Mouse (Mus musculus) limb, embryonic 14.5 days (tissue): ENCODE results near the gene Tmem131. TPM values are rescaled to one million over a fixed set of nuclear protein-coding genes. Genes with fewer than 3 reads are reported as not detected.

Experiments used
- ATAC-seq: fragments of 200-750 bp; cut with Nextera tagmentation; 2 replicates; pipeline ENCODE4 v1.8.0; 2017; ENCODE audit warnings: low read depth, moderate number of reproducible peaks, moderate TSS enrichment; ENCODE audit not compliant: low FRiP score
- DNase-seq: peaks from one replicate; pipeline ENCODE4 v3.0.0-alpha.2; 2015; ENCODE audit warnings: low spot score
- H3K27ac ChIP-seq: fragments of 300-500 bp; sonication (generic); replicated peaks from 2 replicates; pipeline ENCODE4 v1.5.1; 2014; ENCODE audit warnings: low read depth, mild to moderate bottlenecking, low read length, moderate library complexity, mixed read lengths
- H3K27me3 ChIP-seq: fragments of 300-500 bp; sonication (generic); 2 replicates; pipeline ENCODE4 v1.6.1; 2014; ENCODE audit warnings: low read length, mixed read lengths; ENCODE audit not compliant: control insufficient read depth, insufficient read depth
- H3K36me3 ChIP-seq: fragments of 300-500 bp; sonication (generic); 2 replicates; pipeline ENCODE4 v1.6.1; 2014; ENCODE audit warnings: mild to moderate bottlenecking, low read length, moderate library complexity, mixed read lengths; ENCODE audit not compliant: control insufficient read depth, insufficient read depth
- H3K4me1 ChIP-seq: fragments of 300-500 bp; sonication (generic); 2 replicates; pipeline ENCODE4 v1.6.1; 2014; ENCODE audit warnings: antibody characterized with exemption, low read length, mixed read lengths; ENCODE audit not compliant: control insufficient read depth, insufficient read depth
- H3K4me2 ChIP-seq: fragments of 300-500 bp; sonication (generic); replicated peaks from 2 replicates; pipeline ENCODE4 v1.6.1; 2014; ENCODE audit warnings: low read depth, mild to moderate bottlenecking, low read length, moderate library complexity; ENCODE audit not compliant: severe bottlenecking
- H3K4me3 ChIP-seq: fragments of 300-500 bp; sonication (generic); replicated peaks from 2 replicates; pipeline ENCODE4 v1.5.1; 2014; ENCODE audit warnings: low read length
- H3K9ac ChIP-seq: fragments of 300-500 bp; sonication (generic); 2 replicates; pipeline ENCODE4 v1.6.1; 2014; ENCODE audit warnings: mild to moderate bottlenecking, low read depth, low read length, moderate library complexity; ENCODE audit not compliant: severe bottlenecking
- H3K9me3 ChIP-seq: fragments of 300-500 bp; sonication (generic); 2 replicates; pipeline ENCODE4 v1.6.1; 2016; ENCODE audit warnings: low read length; ENCODE audit not compliant: control insufficient read depth
- POLR2A ChIP-seq: fragments of 200-500 bp; IDR thresholded peaks from 2 replicates; pipeline ENCODE4 v1.8.0; 2012; ENCODE audit warnings: inconsistent platforms, mild to moderate bottlenecking, moderate library complexity, borderline replicate concordance; ENCODE audit not compliant: insufficient read depth, insufficient read length; ENCODE audit errors: extremely low read depth
- WGBS: fragments of 180-500 bp; shearing (Covaris S2); extraction: QIAGEN DNeasy Blood & Tissue Kit; methylation state at CpG from one replicate; pipeline ENCODE4 v1.1.7; 2014; 5-methylcytosine and 5-hydroxymethylcytosine counted together
- polyA plus RNA-seq, 2 experiments: library from polyadenylated mRNA; depleted of rRNA in 1 of 2; stranded (reverse) in 1 of 2; unstranded in 1 of 2; fragments of >200 nt; fragmentation: Nextera tagmentation in 1 of 2; extraction: Ambion mirVana in 1 of 2; gene quantifications; 2 replicates each; pipeline versions ENCODE4 v1.2.1 to v1.2.3; 2012 to 2014

The Tmem131 gene
- polyA plus RNA-seq, 2 experiments: 22.5 to 42.3 TPM

DNA sequence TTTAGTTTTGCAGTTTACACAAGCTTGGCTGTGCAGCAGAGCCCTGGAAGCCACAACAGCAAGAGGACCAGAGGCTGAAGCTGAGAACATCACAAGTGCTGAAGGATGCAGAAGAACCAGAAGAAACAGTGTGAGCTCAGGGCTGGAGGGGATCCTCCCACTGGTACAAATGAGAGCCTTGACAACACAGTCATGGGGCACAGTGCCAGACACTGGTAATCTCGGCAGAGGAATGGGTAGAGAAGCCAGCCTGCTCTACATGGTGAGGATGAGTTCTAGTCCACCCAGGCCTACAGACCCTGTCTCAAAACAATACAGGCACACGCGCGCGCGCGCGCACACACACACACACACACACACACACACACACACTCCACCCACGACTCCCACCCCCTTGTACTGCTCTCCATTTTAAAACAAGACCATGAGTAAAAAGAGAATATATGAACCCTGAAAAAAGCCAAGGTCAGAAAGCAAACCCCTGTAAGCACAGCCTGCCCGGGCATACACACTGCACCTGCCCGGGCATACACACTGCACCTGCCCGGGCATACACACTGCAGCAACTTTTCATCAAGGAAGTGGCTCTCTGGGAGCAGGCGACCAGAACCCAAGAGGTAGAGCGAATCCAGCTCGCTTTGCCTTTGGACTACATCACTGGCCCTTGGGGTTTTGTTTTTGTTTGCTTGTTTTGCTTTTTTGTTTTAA lies 39.9 kb downstream of the Tmem131 start:
- Histone ChIP-seq H3K4me2 (no peak overlapping the region), H3K9me3 (no peaks in the 10 kb centered on the region), H3K4me3 (no peak overlapping the region), H3K27me3 (no peaks in the 10 kb centered on the region), H3K4me1 (no peaks in the 10 kb centered on the region), H3K9ac (no peak overlapping the region), H3K27ac (no peak overlapping the region), H3K36me3 (no peaks in the 10 kb centered on the region)
- no peak for ATAC-seq
- no peak for DNase-seq
- WGBS: 95% methylated on average over 15 of the region's 15 CpGs
- no peak for TF ChIP-seq POLR2A

DNA sequence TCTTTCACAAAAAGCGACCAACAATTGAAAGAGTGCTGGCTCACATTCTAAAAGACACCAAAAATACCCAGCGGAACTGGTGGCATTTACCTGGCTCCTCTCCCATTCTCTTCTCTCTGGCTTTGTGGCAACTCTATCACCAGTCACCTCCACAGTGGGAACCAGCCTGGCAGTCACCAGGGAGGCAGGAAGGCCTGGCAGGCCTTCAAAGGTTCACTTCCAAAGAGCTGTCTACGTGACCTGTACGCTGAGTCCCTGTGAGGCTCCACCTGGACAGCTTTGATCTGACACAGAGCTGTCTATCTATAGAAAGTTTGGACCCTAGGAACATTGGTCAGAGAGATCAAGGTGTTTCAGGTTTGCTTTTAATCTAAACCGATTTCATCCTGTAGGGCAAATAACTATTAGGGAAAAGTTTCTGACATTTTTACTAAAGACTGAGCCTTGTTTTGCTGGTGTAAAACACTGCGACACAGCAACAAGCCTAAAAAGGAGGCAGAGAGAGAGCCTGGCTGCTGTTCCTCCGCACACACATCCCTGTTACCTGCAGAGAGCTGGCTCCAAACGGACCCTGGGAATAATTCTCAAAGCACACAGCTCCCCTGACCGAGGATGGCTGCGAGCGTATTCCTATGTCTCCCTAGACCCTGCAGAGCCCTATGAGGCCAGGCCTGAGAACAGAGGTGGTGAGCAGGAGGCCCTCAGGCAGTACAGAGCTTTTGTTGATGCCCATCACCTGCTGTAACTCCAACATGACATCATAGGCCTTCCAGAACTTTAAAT lies 40.7 kb downstream of the Tmem131 start:
- Histone ChIP-seq H3K36me3 (no peaks in the 10 kb centered on the region), H3K27me3 (no peaks in the 10 kb centered on the region), H3K9me3 (no peaks in the 10 kb centered on the region), H3K4me1 (no peaks in the 10 kb centered on the region), H3K4me2 (no peak overlapping the region), H3K9ac (no peak overlapping the region), H3K4me3 (no peak overlapping the region), H3K27ac (no peak overlapping the region)
- DNase-seq (no peak), ATAC-seq (no peak)
- 88% methylated on average over 11 of the region's 11 CpGs for WGBS
- no peak for TF ChIP-seq POLR2A

DNA sequence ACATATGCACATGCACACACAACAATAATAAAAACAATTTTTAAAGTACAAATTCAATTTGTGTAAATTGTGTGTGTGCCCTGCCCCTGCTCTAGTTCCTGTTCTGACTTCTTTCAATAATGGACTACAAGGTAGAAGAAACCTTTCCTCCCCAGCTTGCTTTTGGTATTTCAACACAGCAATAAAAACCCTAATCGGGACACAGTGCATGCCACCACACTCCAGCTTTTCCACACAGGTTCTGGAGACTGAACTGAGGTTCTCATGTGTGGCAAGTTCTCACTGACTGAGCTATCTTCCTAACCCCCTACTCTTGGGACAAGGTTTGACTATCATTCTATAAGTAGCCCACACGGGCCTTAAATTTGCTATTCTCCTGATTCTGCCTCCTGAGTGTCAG lies 43.8 kb downstream of the Tmem131 start:
- Histone ChIP-seq H3K4me3 (no peak overlapping the region), H3K4me2 (no peak overlapping the region), H3K9ac (no peak overlapping the region), H3K27ac (no peak overlapping the region), H3K36me3 (no peaks in the 10 kb centered on the region), H3K27me3 (no peaks in the 10 kb centered on the region), H3K9me3 (no peaks in the 10 kb centered on the region), H3K4me1 (no peaks in the 10 kb centered on the region)
- DNase-seq (no peak), ATAC-seq (no peak)
- TF ChIP-seq POLR2A: no peak
- 83% methylated on average over 2 of the region's 2 CpGs for WGBS

DNA sequence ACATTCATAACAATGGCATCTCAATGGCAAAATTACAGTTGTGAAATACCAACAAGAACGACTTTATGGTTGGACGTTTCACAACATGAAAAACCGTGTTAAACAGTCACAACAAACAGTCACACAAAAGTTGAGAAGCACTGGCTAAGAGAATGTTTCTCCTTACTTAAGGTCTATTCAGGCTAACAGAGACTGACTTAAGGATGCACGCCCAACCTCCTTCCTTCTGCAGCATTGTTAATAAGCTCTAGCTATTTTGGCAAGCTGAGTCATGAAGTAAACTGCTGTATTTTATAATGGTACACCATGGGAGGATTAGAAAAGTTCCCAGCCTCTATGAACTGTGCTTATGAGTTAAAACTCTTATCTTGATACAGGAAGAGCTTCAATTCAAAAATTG lies 47.0 kb downstream of the Tmem131 start:
- no peak overlapping the region for H3K9ac ChIP-seq
- WGBS: 84% methylated on average over 4 of the region's 4 CpGs
- no peak for ATAC-seq
- no peaks in the 10 kb centered on the region for H3K36me3 ChIP-seq
- DNase-seq: no peak
- no peaks in the 10 kb centered on the region for H3K4me1 ChIP-seq
- no peak for TF ChIP-seq POLR2A
- no peak overlapping the region for H3K4me3 ChIP-seq
- H3K27ac ChIP-seq: no peak overlapping the region
- H3K9me3 ChIP-seq: no peaks in the 10 kb centered on the region
- no peaks in the 10 kb centered on the region for H3K27me3 ChIP-seq
- H3K4me2 ChIP-seq: no peak overlapping the region

DNA sequence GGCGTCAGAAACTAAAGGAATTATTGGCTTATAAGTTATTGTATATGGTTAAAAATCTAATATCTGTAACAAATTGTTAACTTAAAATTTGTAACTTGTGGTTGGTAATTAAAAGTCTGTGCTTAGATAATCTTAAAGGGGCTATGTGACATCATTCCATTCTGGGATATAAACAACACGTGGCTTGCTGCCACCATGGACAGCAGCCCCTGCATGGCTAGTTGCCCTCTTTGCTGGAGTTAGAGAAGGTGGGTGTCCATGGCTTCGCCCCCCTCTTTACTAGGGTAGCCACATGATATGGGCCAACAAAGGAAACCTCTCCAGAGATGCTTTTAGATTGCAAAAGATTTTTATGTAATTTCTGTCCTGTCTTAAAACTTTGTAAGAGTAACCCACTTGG lies 48.0 kb downstream of the Tmem131 start:
- DNase-seq (no peak), ATAC-seq (no peak)
- Histone ChIP-seq H3K27me3 (no peaks in the 10 kb centered on the region), H3K9ac (no peak overlapping the region), H3K4me2 (no peak overlapping the region), H3K36me3 (no peaks in the 10 kb centered on the region), H3K4me3 (no peak overlapping the region), H3K27ac (no peak overlapping the region), H3K9me3 (no peaks in the 10 kb centered on the region), H3K4me1 (no peaks in the 10 kb centered on the region)
- WGBS: 74% methylated on average over 3 of the region's 3 CpGs
- no peak for TF ChIP-seq POLR2A
